Mouse (Mus musculus): ENCODE results near the gene Mfsd10. TPM values are rescaled to one million over a fixed set of nuclear protein-coding genes. Genes with fewer than 3 reads are reported as not detected.

Gene Mfsd10
- polyA plus RNA-seq, 1 experiment from 2014 or later = 141 TPM

- H3K4me1 ChIP-seq = peaks cover 7% of the 10 kb centered on the region
- H3K27ac ChIP-seq = no peak overlapping the region
- no peak overlapping the region for H3K4me2 ChIP-seq (replicated peaks)
- ATAC-seq (ENCODE audit: low FRiP score, low read depth) = no peak
- H3K27me3 ChIP-seq = no peaks in the 10 kb centered on the region
- no peak overlapping the region for H3K4me3 ChIP-seq
- H3K9ac ChIP-seq = no peak overlapping the region
- 94% methylated on average over 3 of the region's 3 CpGs for WGBS
- H3K36me3 ChIP-seq = peaks cover 89% of the 10 kb centered on the region
- no peaks in the 10 kb centered on the region for H3K9me3 ChIP-seq
Measured at GRCm38 (mm10) chr5:34641991-34642390, 5.0 kb upstream of the Mfsd10 start.

- H3K9ac ChIP-seq = peak overlapping the region; percentile 81
- peaks cover 16% of the 10 kb centered on the region for H3K4me1 ChIP-seq
- peak overlapping the region; percentile 91; the same call in 1 of the 2 replicates for H3K27ac ChIP-seq
- H3K9me3 ChIP-seq = no peaks in the 10 kb centered on the region
- H3K27me3 ChIP-seq = no peaks in the 10 kb centered on the region
- WGBS = 79% methylated on average over 7 of the region's 7 CpGs
- H3K4me2 ChIP-seq (replicated peaks) = peak overlapping the region; percentile 83
- ATAC-seq (ENCODE audit: low FRiP score, low read depth) = no peak
- H3K36me3 ChIP-seq = peaks cover 76% of the 10 kb centered on the region
- peak overlapping the region; percentile 68 for H3K4me3 ChIP-seq
Measured at GRCm38 (mm10) chr5:34637591-34638156, 662 bp upstream of the Mfsd10 start.

- 63% methylated on average over 10 of the region's 10 CpGs for WGBS
- peak overlapping the region; percentile 83 for H3K4me2 ChIP-seq (replicated peaks)
- H3K36me3 ChIP-seq = peaks cover 82% of the 10 kb centered on the region
- ATAC-seq (ENCODE audit: low FRiP score, low read depth) = no peak
- no peaks in the 10 kb centered on the region for H3K27me3 ChIP-seq
- peak overlapping the region; percentile 91; the same call in 1 of the 2 replicates for H3K27ac ChIP-seq
- H3K4me3 ChIP-seq = peak overlapping the region; percentile 68
- peak overlapping the region; percentile 81 for H3K9ac ChIP-seq
- H3K9me3 ChIP-seq = no peaks in the 10 kb centered on the region
- H3K4me1 ChIP-seq = peaks cover 16% of the 10 kb centered on the region
Measured at GRCm38 (mm10) chr5:34635665-34636192, 1.3 kb downstream of the Mfsd10 start.

- no peak overlapping the region for H3K9ac ChIP-seq
- H3K36me3 ChIP-seq = peaks cover 82% of the 10 kb centered on the region
- H3K4me2 ChIP-seq (replicated peaks) = no peak overlapping the region
- H3K27me3 ChIP-seq = no peaks in the 10 kb centered on the region
- no peaks in the 10 kb centered on the region for H3K9me3 ChIP-seq
- H3K27ac ChIP-seq = no peak overlapping the region
- 91% methylated on average over 13 of the region's 13 CpGs for WGBS
- H3K4me1 ChIP-seq = peaks cover 16% of the 10 kb centered on the region
- ATAC-seq (ENCODE audit: low FRiP score, low read depth) = no peak
- no peak overlapping the region for H3K4me3 ChIP-seq
Measured at GRCm38 (mm10) chr5:34634746-34635400, 2.1 kb downstream of the Mfsd10 start.

- ATAC-seq (ENCODE audit: low FRiP score, low read depth) = no peak
- Histone ChIP-seq H3K4me1 (peaks cover 16% of the 10 kb centered on the region), H3K36me3 (peaks cover 82% of the 10 kb centered on the region), H3K27ac (no peak overlapping the region), H3K9me3 (no peaks in the 10 kb centered on the region), H3K4me3 (no peak overlapping the region), H3K4me2 (replicated peaks) (no peak overlapping the region), H3K9ac (no peak overlapping the region), H3K27me3 (no peaks in the 10 kb centered on the region)
- 71% methylated on average over 4 of the region's 4 CpGs for WGBS
Measured at GRCm38 (mm10) chr5:34633641-34634040, 3.4 kb downstream of the Mfsd10 start.

- WGBS = 88% methylated on average over 2 of the region's 2 CpGs
- Histone ChIP-seq H3K9me3 (no peaks in the 10 kb centered on the region), H3K4me1 (peaks cover 16% of the 10 kb centered on the region), H3K9ac (no peak overlapping the region), H3K27me3 (no peaks in the 10 kb centered on the region), H3K27ac (no peak overlapping the region), H3K36me3 (peaks cover 82% of the 10 kb centered on the region), H3K4me3 (no peak overlapping the region), H3K4me2 (replicated peaks) (no peak overlapping the region)
- no peak for ATAC-seq (ENCODE audit: low FRiP score, low read depth)
Measured at GRCm38 (mm10) chr5:34632996-34633395, 4.0 kb downstream of the Mfsd10 start.

- H3K9ac ChIP-seq = no peak overlapping the region
- no peaks in the 10 kb centered on the region for H3K4me1 ChIP-seq
- ATAC-seq (ENCODE audit: low FRiP score, low read depth) = no peak
- whole genome bisulfite sequencing = 91% methylated on average over 4 of the region's 4 CpGs
- peaks cover 84% of the 10 kb centered on the region for H3K36me3 ChIP-seq
- no peak overlapping the region for H3K4me2 ChIP-seq (replicated peaks)
- no peaks in the 10 kb centered on the region for H3K9me3 ChIP-seq
- no peak overlapping the region for H3K27ac ChIP-seq
- no peak overlapping the region for H3K4me3 ChIP-seq
- H3K27me3 ChIP-seq = no peaks in the 10 kb centered on the region
Measured at GRCm38 (mm10) chr5:34609966-34610365, 27.0 kb downstream of the Mfsd10 start.

- no peak for ATAC-seq (ENCODE audit: low FRiP score, low read depth)
- no peak overlapping the region for H3K27ac ChIP-seq
- no peak overlapping the region for H3K9ac ChIP-seq
- no peaks in the 10 kb centered on the region for H3K27me3 ChIP-seq
- H3K4me1 ChIP-seq = no peaks in the 10 kb centered on the region
- H3K4me2 ChIP-seq (replicated peaks) = no peak overlapping the region
- no peak overlapping the region for H3K4me3 ChIP-seq
- WGBS = 63% methylated on average over 3 of the region's 3 CpGs
- H3K36me3 ChIP-seq = peaks cover 73% of the 10 kb centered on the region
- no peaks in the 10 kb centered on the region for H3K9me3 ChIP-seq
Measured at GRCm38 (mm10) chr5:34608226-34608625, 28.8 kb downstream of the Mfsd10 start.

GRCm38 (mm10) chr5:34607100-34607880, 29.7 kb downstream of the Mfsd10 start:
- no peak for ATAC-seq (ENCODE audit: low FRiP score, low read depth)
- 84% methylated on average over 8 of the region's 8 CpGs for WGBS
- no peaks in the 10 kb centered on the region for H3K27me3 ChIP-seq
- peaks cover 74% of the 10 kb centered on the region for H3K36me3 ChIP-seq
- H3K9me3 ChIP-seq = no peaks in the 10 kb centered on the region
- no peak overlapping the region for H3K4me2 ChIP-seq (replicated peaks)
- H3K4me1 ChIP-seq = no peaks in the 10 kb centered on the region
- no peak overlapping the region for H3K4me3 ChIP-seq
- H3K27ac ChIP-seq = no peak overlapping the region
- H3K9ac ChIP-seq = no peak overlapping the region

- Histone ChIP-seq H3K36me3 (peaks cover 65% of the 10 kb centered on the region), H3K4me3 (no peak overlapping the region), H3K27me3 (no peaks in the 10 kb centered on the region), H3K27ac (no peak overlapping the region), H3K9me3 (no peaks in the 10 kb centered on the region), H3K4me2 (replicated peaks) (no peak overlapping the region), H3K4me1 (no peaks in the 10 kb centered on the region), H3K9ac (no peak overlapping the region)
- WGBS = 93% methylated on average over 5 of the region's 5 CpGs
- no peak for ATAC-seq (ENCODE audit: low FRiP score, low read depth)
Measured at GRCm38 (mm10) chr5:34604576-34604975, 32.4 kb downstream of the Mfsd10 start.

- no peaks in the 10 kb centered on the region for H3K9me3 ChIP-seq
- H3K4me3 ChIP-seq = no peak overlapping the region
- WGBS = 96% methylated on average over 9 of the region's 9 CpGs
Measured at GRCm38 (mm10) chr5:34593202-34593727, 43.7 kb downstream of the Mfsd10 start.

GRCm38 (mm10) chr5:34592666-34593065, 44.3 kb downstream of the Mfsd10 start:
- no peaks in the 10 kb centered on the region for H3K9me3 ChIP-seq
- H3K27ac ChIP-seq = no peak overlapping the region
- peaks cover 5% of the 10 kb centered on the region; the same call in 1 of the 2 replicates for H3K4me1 ChIP-seq
- WGBS = 97% methylated on average over 6 of the region's 6 CpGs
- peaks cover 23% of the 10 kb centered on the region for H3K36me3 ChIP-seq
- no peaks in the 10 kb centered on the region for H3K27me3 ChIP-seq
- ATAC-seq (ENCODE audit: low FRiP score, low read depth) = no peak
- no peak overlapping the region for H3K4me3 ChIP-seq
- no peak overlapping the region for H3K9ac ChIP-seq
- H3K4me2 ChIP-seq (replicated peaks) = no peak overlapping the region

More at GRCm38 (mm10) chr5:34593202-34593727, 43.7 kb downstream of the Mfsd10 start:
- Histone ChIP-seq H3K9ac (no peak overlapping the region), H3K27ac (no peak overlapping the region), H3K27me3 (no peaks in the 10 kb centered on the region), H3K4me1 (peaks cover 5% of the 10 kb centered on the region; the same call in 1 of the 2 replicates), H3K4me2 (replicated peaks) (no peak overlapping the region), H3K36me3 (peaks cover 25% of the 10 kb centered on the region)
- ATAC-seq (ENCODE audit: low FRiP score, low read depth) = no peak

Data from limb, embryonic 13.5 days (tissue).